Mouse (Mus musculus) neutrophil, adult 83 days (primary cell): ENCODE results near the gene Upp2. TPM values are rescaled to one million over a fixed set of nuclear protein-coding genes. Genes with fewer than 3 reads are reported as not detected.

Source experiments
- total RNA-seq, 2 experiments: library from RNA; stranded (reverse); gene quantifications; one replicate each; pipeline ENCODE4 v1.2.4; 2023

The Upp2 gene
- total RNA-seq: under 1 TPM in 1 of 2 experiments, not detected in 1; 0.53 TPM

DNA sequence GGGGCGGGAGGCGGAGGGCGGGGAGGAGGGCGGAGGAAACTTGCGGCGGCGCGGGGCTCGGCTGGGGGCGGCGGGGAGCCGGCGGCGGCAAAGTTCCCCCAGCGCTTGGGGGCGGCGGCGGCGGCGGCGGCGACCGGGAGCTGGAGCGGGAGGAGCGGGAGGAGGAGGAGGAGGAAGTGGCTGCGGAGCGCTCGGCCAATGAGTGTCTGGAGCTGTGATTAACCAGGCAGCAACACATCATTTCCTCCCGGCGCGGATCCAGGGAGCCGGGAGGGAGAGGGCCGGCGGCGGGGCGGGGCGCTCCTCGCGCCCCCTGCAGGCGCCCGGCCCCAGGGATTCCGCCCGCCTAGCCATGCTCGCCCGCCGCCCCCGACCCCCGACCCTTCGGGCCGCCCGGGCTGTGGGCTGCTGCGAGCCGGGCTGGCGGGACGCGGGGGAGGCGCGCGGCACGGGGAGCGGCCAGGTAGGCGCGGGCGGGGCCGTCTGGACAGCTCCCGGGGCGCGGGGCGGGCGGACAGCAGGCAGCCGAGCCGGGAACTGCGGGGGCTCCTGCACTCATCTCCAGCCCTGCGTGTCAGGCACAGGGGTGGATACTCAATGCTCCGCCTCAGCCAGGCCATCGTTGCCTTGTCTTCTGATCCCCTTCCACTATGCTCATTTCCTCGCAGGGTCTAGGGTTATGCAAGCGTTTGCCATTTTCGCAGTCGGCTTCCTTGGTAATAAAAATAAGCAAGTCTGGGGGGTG, at the start of gene Upp2, which contains the start of gene Acvr1:
Gene Upp2 (plus strand): TSS at position 233 of the 745 bp plus-strand sequence.
Gene Acvr1 (minus strand): TSS at position 92 of the 745 bp plus-strand sequence.

Other genes with a start within 250 kb of the Upp2 start
- gene Acvr1c, start 209.4 kb upstream of the Upp2 start, total RNA-seq: not detected
- gene Gm17409, start 97.2 kb upstream of the Upp2 start, total RNA-seq: not detected
- 1 to 10 TPM; 2.6 to 4.0 TPM for gene Acvr1, start 141 bp upstream of the Upp2 start, total RNA-seq